Mouse (Mus musculus) megakaryocyte, embryonic 14.5 days (primary cell): Measurements from ENCODE around the gene Sec24d.

ENCODE experiments used
- FLI1 ChIP-seq: IDR thresholded peaks from 2 replicates; pipeline ENCODE4 v1.6.1; 2012; ENCODE audit warnings: low read length, inconsistent platforms, mixed read lengths
- GATA1 ChIP-seq: IDR thresholded peaks from 3 replicates; pipeline ENCODE4 v1.6.1; 2012; ENCODE audit warnings: mixed read lengths, low read length, inconsistent platforms, borderline replicate concordance

DNA sequence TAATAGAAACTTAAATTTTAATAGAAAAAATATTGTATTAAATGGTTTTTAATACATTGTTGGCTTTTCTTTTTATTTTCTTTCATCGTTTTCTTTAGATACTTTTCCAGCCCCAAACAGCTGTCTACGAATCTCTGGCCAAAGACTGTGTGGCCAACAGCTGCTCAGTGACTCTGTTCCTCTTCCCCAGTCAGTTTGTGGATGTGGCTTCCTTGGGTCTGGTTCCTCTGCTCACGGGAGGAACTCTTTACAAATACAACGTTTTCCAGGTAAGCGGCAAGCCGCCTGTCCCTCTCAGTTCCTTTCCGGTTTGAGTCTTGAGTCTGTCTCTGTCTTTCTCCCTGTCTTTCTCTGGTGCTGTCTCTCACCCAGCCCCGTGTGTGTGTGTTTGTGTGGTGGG lies 83.3 kb downstream of the Sec24d start:
- TF ChIP-seq GATA1, result no peak
- no peak for TF ChIP-seq FLI1
